Mouse (Mus musculus) forebrain, embryonic 16.5 days (tissue): ENCODE results near the gene Cd79a. TPM values are rescaled to one million over a fixed set of nuclear protein-coding genes. Genes with fewer than 3 reads are reported as not detected.
A peak's percentile ranks its signal among the peaks of the same experiment; 100 is the strongest.

Source experiments
- ATAC-seq: fragments of 200-750 bp; cut with Nextera tagmentation; 2 replicates; pipeline ENCODE4 v1.8.0; 2017; ENCODE audit warnings: mild to moderate bottlenecking, moderate library complexity
- H3K27ac ChIP-seq: fragments of 300-500 bp; sonication (generic); 2 replicates; pipeline ENCODE4 v1.5.1; 2014; ENCODE audit warnings: low read length, control low read depth
- H3K27me3 ChIP-seq: fragments of 300-500 bp; sonication (generic); replicated peaks from 2 replicates; pipeline ENCODE4 v1.6.1; 2014; ENCODE audit warnings: low read length; ENCODE audit not compliant: control insufficient read depth, insufficient read depth
- H3K36me3 ChIP-seq: fragments of 300-500 bp; sonication (generic); 2 replicates; pipeline ENCODE4 v1.6.1; 2014; ENCODE audit not compliant: control insufficient read depth, insufficient read depth
- H3K4me1 ChIP-seq: fragments of 300-500 bp; sonication (generic); replicated peaks from 2 replicates; pipeline ENCODE4 v1.6.1; 2014; ENCODE audit warnings: low read length; ENCODE audit not compliant: control insufficient read depth, insufficient read depth
- H3K4me2 ChIP-seq: fragments of 300-500 bp; sonication (generic); 2 replicates; pipeline ENCODE4 v1.6.1; 2014; ENCODE audit warnings: mild to moderate bottlenecking, low read length, control low read depth
- H3K4me3 ChIP-seq: fragments of 300-500 bp; sonication (generic); replicated peaks from 2 replicates; pipeline ENCODE4 v1.5.1; 2014; ENCODE audit warnings: mild to moderate bottlenecking, low read length, control low read depth
- H3K9ac ChIP-seq: fragments of 300-500 bp; sonication (generic); replicated peaks from 2 replicates; pipeline ENCODE4 v1.6.1; 2014; ENCODE audit warnings: low read depth, low read length, control low read depth
- H3K9me3 ChIP-seq: fragments of 300-500 bp; sonication (generic); 2 replicates; pipeline ENCODE4 v1.6.1; 2016; ENCODE audit warnings: low read length; ENCODE audit not compliant: control insufficient read depth
- WGBS: fragments of 180-500 bp; shearing (Covaris S2); extraction: QIAGEN DNeasy Blood & Tissue Kit; methylation state at CpG from one replicate; pipeline ENCODE4 v1.1.7; 2014; 5-methylcytosine and 5-hydroxymethylcytosine counted together
- polyA plus RNA-seq: library from polyadenylated mRNA; unstranded; fragments of >200 nt; fragmentation: Nextera tagmentation; extraction: Ambion mirVana; gene quantifications from 2 replicates; pipeline ENCODE4 v1.2.1, GENCODE M21; 2015

The Cd79a gene
- polyA plus RNA-seq, 1 experiment from 2014 or later, result 0.19 TPM

- peak overlapping the region; percentile 57 for H3K9ac ChIP-seq
- no peaks in the 10 kb centered on the region for H3K9me3 ChIP-seq
- ATAC-seq, result no peak
- peak overlapping the region; percentile 68 for H3K4me3 ChIP-seq
- no peaks in the 10 kb centered on the region for H3K27me3 ChIP-seq
- H3K36me3 ChIP-seq, result peaks cover 2% of the 10 kb centered on the region; the same call in 1 of the 2 replicates
- H3K4me2 ChIP-seq, result peak overlapping the region; percentile 63
- WGBS, result 12% methylated on average over 3 of the region's 3 CpGs
- H3K4me1 ChIP-seq, result peaks cover 32% of the 10 kb centered on the region
- H3K27ac ChIP-seq, result no peak overlapping the region
Observed at GRCm38 (mm10) chr7:24904936-24905335, 7.8 kb downstream of the Cd79a start.

- no peak for ATAC-seq
- no peak overlapping the region for H3K4me2 ChIP-seq
- H3K27ac ChIP-seq, result no peak overlapping the region
- WGBS, result 49% methylated on average over 6 of the region's 6 CpGs
- H3K36me3 ChIP-seq, result peaks cover 2% of the 10 kb centered on the region; the same call in 1 of the 2 replicates
- H3K4me1 ChIP-seq, result peaks cover 32% of the 10 kb centered on the region
- no peak overlapping the region for H3K4me3 ChIP-seq
- no peak overlapping the region for H3K9ac ChIP-seq
- H3K27me3 ChIP-seq, result no peaks in the 10 kb centered on the region
- H3K9me3 ChIP-seq, result no peaks in the 10 kb centered on the region
Observed at GRCm38 (mm10) chr7:24906551-24906950, 9.4 kb downstream of the Cd79a start.

- ATAC-seq, result no peak
- 0 out of 2 replicates have a peak overlapping the region, but pooled peaks have one; percentile 2 for H3K9ac ChIP-seq
- 35% methylated on average over 13 of the region's 13 CpGs for WGBS
Observed at GRCm38 (mm10) chr7:24907211-24907748, 10.1 kb downstream of the Cd79a start.

GRCm38 (mm10) chr7:24912480-24912879 is 15.3 kb downstream of the Cd79a start:
- H3K36me3 ChIP-seq, result peaks cover 15% of the 10 kb centered on the region
- no peak overlapping the region for H3K4me2 ChIP-seq
- no peaks in the 10 kb centered on the region for H3K27me3 ChIP-seq
- H3K9ac ChIP-seq, result no peak overlapping the region
- ATAC-seq, result no peak
- no peak overlapping the region for H3K27ac ChIP-seq
- H3K9me3 ChIP-seq, result no peaks in the 10 kb centered on the region
- 91% methylated on average over 14 of the region's 14 CpGs for WGBS
- H3K4me1 ChIP-seq, result no peaks in the 10 kb centered on the region
- no peak overlapping the region for H3K4me3 ChIP-seq

More at GRCm38 (mm10) chr7:24907211-24907748, 10.1 kb downstream of the Cd79a start:
- H3K36me3 ChIP-seq, result peaks cover 2% of the 10 kb centered on the region
- no peak overlapping the region for H3K4me3 ChIP-seq
- H3K9me3 ChIP-seq, result no peaks in the 10 kb centered on the region
- no peak overlapping the region for H3K4me2 ChIP-seq
- H3K27ac ChIP-seq, result no peak overlapping the region
- H3K4me1 ChIP-seq, result peaks cover 32% of the 10 kb centered on the region
- H3K27me3 ChIP-seq, result no peaks in the 10 kb centered on the region

GRCm38 (mm10) chr7:24918763-24919323 is 21.7 kb downstream of the Cd79a start:
- Histone ChIP-seq H3K9ac (no peak overlapping the region), H3K4me1 (no peaks in the 10 kb centered on the region), H3K9me3 (no peaks in the 10 kb centered on the region), H3K27me3 (no peaks in the 10 kb centered on the region), H3K4me3 (no peak overlapping the region), H3K27ac (no peak overlapping the region), H3K4me2 (no peak overlapping the region), H3K36me3 (peaks cover 34% of the 10 kb centered on the region)
- ATAC-seq, result no peak
- 94% methylated on average over 20 of the region's 20 CpGs for WGBS

- no peaks in the 10 kb centered on the region for H3K4me1 ChIP-seq
- WGBS, result 89% methylated on average over 9 of the region's 9 CpGs
- H3K9me3 ChIP-seq, result no peaks in the 10 kb centered on the region
- no peak overlapping the region for H3K4me3 ChIP-seq
- no peak; the same call in 1 of the 2 replicates for ATAC-seq
- H3K27ac ChIP-seq, result no peak overlapping the region
- H3K36me3 ChIP-seq, result peaks cover 41% of the 10 kb centered on the region
- H3K4me2 ChIP-seq, result no peak overlapping the region
- H3K27me3 ChIP-seq, result no peaks in the 10 kb centered on the region
- H3K9ac ChIP-seq, result no peak overlapping the region
Observed at GRCm38 (mm10) chr7:24919728-24920127, 22.5 kb downstream of the Cd79a start.

- ATAC-seq, result no peak
- H3K4me2 ChIP-seq, result no peak overlapping the region
Observed at GRCm38 (mm10) chr7:24930475-24930874, 33.3 kb downstream of the Cd79a start.

GRCm38 (mm10) chr7:24931651-24932050 is 34.5 kb downstream of the Cd79a start:
- Histone ChIP-seq H3K4me1 (peaks cover 16% of the 10 kb centered on the region; the same call in 1 of the 2 replicates), H3K36me3 (no peaks in the 10 kb centered on the region; the same call in 1 of the 2 replicates), H3K4me3 (no peak overlapping the region), H3K27me3 (peaks cover 55% of the 10 kb centered on the region), H3K9ac (no peak overlapping the region), H3K4me2 (no peak overlapping the region), H3K27ac (no peak overlapping the region), H3K9me3 (no peaks in the 10 kb centered on the region)
- WGBS, result 0% methylated on average over 14 of the region's 15 CpGs
- ATAC-seq, result no peak

More at GRCm38 (mm10) chr7:24930475-24930874, 33.3 kb downstream of the Cd79a start:
- Histone ChIP-seq H3K27me3 (peaks cover 53% of the 10 kb centered on the region), H3K9me3 (no peaks in the 10 kb centered on the region), H3K36me3 (peaks cover 6% of the 10 kb centered on the region; the same call in 1 of the 2 replicates), H3K9ac (no peak overlapping the region), H3K4me3 (no peak overlapping the region), H3K4me1 (peaks cover 16% of the 10 kb centered on the region; the same call in 1 of the 2 replicates), H3K27ac (no peak overlapping the region)
- WGBS, result 49% methylated on average over 6 of the region's 6 CpGs

GRCm38 (mm10) chr7:24943641-24944040 is 46.5 kb downstream of the Cd79a start:
- no peak for ATAC-seq
- no peak overlapping the region for H3K9ac ChIP-seq
- no peak overlapping the region for H3K27ac ChIP-seq
- H3K27me3 ChIP-seq, result peaks cover 77% of the 10 kb centered on the region
- H3K4me2 ChIP-seq, result no peak overlapping the region
- H3K4me3 ChIP-seq, result no peak overlapping the region
- H3K4me1 ChIP-seq, result peaks cover 13% of the 10 kb centered on the region
- H3K36me3 ChIP-seq, result no peaks in the 10 kb centered on the region
- H3K9me3 ChIP-seq, result no peaks in the 10 kb centered on the region
- 4% methylated on average over 6 of the region's 6 CpGs for WGBS
